Mouse (Mus musculus) common myeloid progenitor, adult 5-6 weeks (primary cell): ENCODE measurements around the gene Clic5. TPM values are rescaled to one million over a fixed set of nuclear protein-coding genes. Genes with fewer than 3 reads are reported as not detected.

Experiments
- ATAC-seq: replicated peaks from 2 replicates; pipeline ENCODE4 v1.8.0; 2016; ENCODE audit warnings: low read depth, mild to moderate bottlenecking, moderate TSS enrichment, inconsistent platforms; ENCODE audit not compliant: poor library complexity, severe bottlenecking
- total RNA-seq: library from RNA; stranded (forward); fragments of 200-1000, 187-1606 nt; gene quantifications from 2 replicates; pipeline ENCODE4 v1.2.3, GENCODE M21; 2017

The Clic5 gene
- total RNA-seq, 1 experiment from 2014 or later, result 3.1 TPM

DNA sequence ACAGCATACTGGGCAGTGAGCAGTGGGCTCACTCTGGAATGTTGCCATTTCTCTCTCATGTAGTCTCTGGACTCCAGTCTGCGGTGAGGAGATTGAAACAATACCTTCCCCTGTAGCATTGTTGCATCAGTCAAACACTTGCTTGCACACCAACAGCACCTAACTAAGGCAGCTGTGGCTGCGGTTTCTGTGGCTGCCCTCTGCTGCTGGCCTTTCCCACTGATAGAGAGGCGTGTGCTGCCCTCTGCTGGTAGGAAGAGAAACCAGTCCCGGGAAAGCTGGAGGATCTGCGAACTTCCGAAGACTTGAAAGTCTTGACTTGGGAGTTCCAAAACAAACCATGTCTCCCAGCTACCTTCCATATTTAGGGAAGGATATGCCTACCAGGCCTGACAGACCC is 68.2 kb downstream of the Clic5 start:
- peak; percentile 95 for ATAC-seq

DNA sequence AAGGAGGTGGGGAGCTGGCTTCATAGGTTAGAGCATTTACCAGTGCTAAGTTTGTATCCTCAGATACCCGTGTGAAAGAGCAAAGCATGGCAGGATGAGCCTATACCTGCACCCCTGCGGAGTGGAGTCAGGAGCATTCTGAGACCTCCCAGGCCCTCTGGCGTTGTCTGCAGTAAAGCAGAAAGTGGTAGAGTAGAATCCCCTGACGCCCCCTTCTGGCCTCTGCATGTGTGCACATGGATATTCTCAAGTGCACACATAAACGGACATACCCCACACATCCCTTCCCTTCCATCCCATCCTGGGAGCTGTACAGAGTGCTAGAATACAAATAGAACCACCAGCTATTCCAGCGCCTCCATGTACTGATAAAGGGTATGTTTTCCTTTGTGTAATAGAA is 70.9 kb downstream of the Clic5 start:
- no peak for ATAC-seq

DNA sequence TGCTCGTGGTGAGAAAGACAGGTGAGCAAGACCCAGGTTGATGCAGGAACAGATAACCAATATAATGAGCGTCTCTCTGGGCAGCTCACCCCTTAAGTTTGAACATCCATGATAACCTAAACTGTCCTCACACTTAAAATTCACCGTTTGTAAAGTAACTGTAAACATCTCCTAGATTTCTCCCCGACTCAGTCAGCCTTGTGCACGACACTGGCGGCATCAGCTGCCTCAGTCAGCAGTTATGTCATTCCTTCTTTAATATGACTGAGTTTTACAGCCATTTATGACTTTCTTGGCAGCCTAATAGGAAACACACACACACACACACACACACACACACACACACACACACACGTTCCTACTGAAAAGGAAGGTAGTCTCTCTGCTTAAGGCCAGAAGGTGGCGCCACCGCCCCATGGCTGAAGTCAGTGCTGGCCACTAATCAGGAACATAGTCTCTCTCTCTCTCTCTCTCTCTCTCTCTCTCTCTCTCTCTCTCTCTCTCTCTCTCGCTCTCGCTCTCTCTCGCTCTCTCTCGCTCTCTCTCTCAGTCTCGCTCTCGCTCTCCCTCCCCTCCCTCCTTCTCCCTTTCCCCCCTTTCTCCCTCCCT is 73.3 kb downstream of the Clic5 start:
- ATAC-seq, result peak; percentile 91

DNA sequence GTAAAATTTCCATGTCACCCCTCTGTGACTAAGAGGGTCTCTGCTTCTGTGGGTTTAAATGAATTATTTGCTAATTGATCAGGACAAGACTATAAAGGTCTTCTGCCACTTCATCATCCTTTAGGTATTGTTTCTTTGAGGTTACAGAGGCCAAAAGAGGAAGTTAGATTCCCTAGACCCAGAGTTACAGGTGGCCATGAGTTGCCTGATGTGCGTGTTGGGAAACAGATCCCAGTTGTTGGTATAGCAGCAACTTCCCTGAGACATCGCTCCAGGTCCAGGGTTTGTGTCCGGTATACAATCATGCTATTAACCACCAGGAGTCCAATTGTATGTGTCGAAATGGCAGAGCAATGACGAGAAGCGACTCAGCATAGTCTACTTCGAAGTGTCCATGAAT is 81.7 kb downstream of the Clic5 start:
- ATAC-seq, result no peak

DNA sequence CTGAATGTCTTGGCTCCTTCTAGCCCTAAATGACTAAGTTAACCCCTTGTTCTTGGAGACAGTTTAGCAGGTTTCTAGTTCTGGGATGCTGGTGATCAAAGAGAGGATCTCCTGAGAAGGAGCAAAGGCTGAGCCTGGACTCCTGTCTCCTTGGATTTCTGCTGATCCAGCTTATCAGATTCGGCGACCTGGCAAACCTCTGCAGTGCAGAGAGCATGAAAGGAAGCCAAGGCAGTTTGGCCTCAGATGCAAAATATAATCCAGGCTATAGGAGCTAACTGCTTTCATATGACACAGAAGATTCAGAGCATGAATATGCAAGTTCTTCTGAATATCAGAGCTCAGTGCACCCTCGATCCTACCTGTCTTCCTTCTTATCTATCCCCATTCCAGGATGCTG is 83.0 kb downstream of the Clic5 start:
- no peak for ATAC-seq

DNA sequence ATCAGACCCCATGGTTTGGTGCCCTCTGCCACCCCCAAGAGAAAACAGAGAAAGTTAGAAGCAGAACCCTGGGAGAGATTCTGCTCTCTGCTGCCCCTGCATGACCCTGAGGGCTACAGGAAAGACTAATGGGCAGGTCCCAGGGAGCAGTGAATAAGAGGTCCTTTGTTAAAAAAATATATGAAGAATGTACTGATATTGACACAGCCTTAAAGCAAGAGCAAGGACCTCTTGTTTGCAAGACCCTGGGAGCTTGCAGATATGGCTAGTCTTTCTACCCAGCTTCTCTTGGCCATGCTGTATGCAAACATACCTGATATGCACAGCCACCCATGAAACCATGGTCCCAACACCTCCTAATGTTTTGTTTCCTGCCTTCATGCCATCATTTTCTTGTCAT is 86.4 kb downstream of the Clic5 start:
- ATAC-seq, result no peak

DNA sequence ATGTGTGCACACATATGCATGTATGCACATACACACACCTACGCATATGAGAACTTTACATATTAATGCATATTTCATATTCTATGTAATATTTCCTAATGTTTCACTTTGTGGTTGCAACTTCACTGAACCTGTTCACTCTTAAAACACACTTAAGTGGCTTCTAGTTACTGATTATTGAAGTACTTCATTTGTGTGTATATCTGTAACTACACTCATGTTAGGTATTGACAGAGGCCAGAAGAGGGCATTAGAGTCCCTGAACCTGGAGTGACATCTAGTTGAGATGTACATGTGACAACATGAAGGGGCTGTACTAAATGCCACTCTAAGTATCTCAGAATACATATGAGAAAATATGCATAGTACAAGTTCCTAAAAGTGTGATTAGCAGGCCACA is 99.9 kb downstream of the Clic5 start:
- no peak for ATAC-seq

DNA sequence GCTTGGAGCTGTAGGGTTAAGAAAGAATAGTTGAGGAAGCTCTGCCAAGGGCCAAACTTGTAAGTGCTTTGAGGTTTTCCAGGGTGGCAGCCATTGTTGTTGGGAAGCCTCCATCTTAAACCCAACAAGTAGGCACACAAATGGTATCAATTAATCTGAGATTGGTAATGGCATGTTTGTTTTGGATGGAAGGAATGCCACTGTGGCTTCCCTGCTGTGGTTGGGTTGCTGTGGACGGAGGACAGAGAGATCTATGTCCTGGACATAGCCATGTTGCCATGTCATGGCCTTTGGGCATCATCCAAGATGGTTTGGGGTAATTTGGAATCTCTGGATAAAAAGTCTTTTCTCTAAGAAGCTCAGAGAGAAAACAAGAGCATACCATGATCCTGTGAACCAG is 108.8 kb downstream of the Clic5 start:
- no peak for ATAC-seq

DNA sequence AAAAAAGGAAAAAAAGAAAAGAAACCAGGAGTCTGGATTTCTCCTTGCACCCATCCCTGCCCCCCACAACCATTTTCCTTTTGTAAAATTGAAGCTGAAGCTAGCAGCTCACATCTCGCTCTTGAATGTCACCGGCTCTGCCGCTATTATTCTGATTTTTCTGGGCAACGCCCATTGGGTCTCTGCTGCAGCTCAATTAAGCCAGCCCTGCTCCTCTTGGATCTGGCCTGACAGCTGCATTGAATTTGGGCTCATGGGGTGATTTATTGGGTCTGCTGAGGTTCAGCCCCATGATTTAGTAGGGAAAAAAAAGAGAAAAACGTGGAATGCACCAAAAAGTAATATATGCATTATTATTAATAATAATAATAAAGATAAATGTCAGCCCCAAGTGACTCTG is 111.9 kb downstream of the Clic5 start:
- no peak for ATAC-seq

DNA sequence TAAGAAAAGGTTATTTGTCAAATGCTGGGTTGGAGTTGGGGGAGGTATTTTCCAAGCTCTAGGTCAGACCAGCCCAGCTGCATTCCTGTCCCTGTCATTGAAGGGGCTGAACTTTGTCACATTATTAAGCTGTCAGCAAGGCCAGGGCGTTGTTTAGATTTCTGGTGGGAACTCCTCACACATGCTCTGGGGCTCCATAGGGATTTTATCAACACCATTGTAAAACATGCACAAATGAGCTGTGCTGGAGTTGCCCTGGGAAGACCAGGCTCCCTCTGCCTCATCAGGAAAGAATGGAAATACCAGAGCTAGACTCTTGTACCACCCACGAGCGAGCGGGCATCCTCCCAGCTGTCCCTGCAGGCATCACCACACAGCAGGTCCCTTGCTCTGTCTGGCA is 112.3 kb downstream of the Clic5 start:
- ATAC-seq, result no peak

DNA sequence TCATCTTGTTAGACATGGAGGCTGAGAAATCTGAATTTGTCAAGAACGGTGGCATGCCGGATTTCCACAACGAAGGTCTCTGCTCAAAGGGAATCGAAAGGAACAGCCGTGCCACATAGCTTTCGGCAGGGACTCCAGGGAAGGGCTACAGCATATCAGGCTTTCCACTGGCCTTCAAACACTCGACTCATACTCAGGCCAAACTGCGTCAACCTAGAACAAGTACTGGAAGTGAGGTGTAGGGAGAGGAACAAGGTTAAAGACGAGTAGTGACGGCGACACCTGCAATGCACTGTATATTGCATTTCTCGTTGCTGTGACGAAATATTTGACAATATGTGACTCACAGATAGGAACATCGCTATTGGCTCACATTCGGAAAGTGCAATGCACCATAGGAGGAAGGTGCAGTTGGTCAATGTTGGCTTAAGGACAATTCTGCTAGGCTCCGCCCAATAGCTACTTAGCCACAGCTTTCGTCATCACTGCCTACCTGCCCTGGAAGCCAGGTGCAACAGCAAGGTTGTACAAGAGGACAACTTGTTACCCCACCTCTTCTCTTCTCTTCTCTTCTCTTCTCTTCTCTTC is 112.9 kb downstream of the Clic5 start:
- no peak for ATAC-seq

DNA sequence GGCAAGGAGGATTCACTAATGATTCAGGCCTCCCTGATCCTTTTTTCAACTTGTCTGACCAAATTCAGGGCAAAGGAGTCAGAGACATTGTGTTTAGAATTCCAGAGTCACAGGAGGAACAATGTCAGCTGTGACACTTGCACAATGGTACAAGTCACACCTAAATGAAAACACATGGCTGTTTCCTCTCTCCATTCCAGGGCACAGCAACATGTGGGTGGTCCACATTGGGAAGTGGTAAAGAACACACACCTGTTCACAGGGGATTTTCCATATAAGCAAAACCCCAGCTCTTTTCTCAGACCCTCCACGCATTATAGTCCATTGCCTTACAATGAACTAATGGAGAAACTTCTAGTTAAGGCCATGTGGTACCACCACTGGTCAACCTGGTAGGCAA is 115.7 kb downstream of the Clic5 start:
- ATAC-seq, result no peak

DNA sequence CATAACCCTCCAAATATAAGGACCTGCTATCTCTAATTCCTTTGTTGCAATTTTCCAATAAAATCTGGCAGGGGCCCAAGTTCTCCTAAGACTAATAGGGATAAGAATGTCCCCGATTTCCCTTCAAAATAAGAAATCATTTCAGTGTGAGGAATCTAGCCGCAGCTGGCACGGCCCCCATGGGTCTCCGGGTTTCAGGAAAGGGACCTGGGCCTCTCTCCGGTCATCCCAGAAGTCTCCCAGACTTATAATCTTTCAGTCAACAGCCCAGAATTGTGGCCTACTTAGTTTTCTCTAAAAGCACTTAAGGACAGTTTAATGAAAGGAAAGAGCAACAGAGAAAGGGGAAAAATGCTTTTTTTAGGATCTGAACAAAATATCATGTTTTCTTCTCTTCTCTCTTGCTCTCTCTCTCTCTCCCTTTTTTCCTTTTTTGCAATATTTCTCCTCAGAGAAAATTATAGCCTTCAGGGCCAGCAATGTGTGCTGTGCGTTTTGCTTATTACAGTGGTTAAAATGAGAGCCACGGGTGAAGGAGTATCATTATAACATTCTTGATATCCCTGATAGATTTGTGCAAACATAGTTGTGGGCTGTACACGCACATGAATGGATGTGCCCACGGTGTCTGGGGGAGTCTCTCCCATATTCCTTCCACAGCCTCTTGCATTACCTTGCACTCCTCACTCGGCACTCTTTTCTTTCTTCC is 121.7 kb downstream of the Clic5 start:
- ATAC-seq, result no peak

DNA sequence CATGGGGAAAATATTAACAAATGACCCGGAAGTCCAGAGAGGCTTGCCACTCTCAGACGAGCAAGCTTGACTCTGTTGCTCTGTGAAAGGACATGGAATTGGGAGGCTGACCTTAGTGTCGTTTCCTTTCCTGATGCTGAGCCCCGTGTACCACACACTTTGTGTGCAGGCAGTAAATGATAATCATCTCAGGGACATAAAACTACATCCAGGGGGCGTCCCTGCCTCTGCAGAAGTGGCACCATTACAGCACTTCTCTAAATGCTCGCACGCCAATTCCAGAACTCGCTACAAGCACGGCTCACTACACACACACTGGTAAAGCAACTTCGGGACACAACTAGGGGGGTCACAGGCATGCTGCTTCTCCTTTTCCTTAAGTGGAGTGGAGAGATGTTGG is 136.9 kb downstream of the Clic5 start:
- ATAC-seq, result no peak

DNA sequence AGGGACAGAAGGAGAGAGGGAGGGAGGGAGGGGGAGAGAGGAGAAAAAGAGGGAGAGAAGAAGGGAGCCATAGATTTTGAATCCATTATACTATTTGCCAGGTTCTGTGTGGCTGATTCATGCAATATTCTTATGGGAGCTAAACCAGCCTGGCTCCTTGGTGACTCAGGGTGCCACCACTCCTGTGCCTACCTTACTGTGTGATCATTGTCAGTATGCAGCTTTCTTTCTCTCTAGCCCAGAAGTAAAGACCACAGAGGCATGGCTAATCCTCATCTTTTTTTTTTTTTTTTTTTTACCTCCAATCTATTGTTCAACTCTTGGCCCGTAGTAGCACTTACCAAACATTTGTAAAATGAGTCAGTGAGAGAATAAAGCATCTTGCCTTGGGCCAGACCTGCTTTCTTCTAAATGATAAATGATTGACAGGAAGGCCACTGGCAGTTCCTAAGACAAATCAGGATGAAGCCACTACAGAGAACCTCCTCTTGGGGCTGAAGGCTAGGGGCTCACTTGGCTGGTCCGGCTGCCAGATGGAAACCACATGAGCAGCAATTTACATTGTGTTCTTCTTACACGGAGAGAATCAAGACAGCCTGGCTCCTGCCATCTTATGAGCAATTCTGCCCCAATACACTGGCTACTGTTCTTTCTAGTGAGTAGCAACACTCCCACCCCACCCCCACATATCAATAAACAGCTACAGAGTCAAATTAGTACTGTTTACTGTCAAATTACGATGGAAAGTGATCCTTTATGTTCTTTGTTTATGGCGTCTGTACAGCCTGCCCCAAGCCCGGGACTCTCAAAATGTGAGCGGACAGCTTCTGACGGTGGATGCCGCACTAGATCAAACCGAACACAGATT is 139.1 kb downstream of the Clic5 start:
- ATAC-seq, result no peak

DNA sequence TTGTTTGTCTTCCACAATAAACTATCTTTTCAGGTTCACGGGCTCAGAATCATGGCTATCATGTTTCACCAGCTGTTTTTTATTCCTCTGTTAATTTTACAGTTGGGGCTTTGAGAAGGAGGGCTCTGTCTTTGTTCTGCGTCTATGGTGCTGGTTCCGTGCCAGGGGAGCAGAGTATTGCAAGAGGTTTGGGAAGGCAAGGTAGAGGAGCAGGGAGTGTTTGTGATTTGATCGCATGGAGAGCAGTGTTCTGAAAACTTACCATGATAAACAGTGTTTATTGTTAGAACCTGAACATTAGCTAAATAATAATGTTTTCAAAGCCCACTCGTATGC is 139.7 kb downstream of the Clic5 start:
- ATAC-seq, result no peak

Other genes with a start within 250 kb of the Clic5 start
- 13.1 TPM in 2 replicates for gene Enpp5, start 109.8 kb upstream of the Clic5 start, total RNA-seq
- gene Enpp4, start 82.8 kb upstream of the Clic5 start, total RNA-seq, result 14.4 and 19.3 TPM in 2 replicates